Mouse (Mus musculus): ENCODE measurements around the gene Txndc11. TPM values are rescaled to one million over a fixed set of nuclear protein-coding genes. Genes with fewer than 3 reads are reported as not detected.

The Txndc11 gene
- 74.2 TPM for polyA plus RNA-seq (2017; shearing (Covaris generic))

GRCm38 (mm10) chr16:11134348-11135344 is at the start of gene Txndc11:
TSS of gene Txndc11 (minus strand) at chr16:11134650.

DNA sequence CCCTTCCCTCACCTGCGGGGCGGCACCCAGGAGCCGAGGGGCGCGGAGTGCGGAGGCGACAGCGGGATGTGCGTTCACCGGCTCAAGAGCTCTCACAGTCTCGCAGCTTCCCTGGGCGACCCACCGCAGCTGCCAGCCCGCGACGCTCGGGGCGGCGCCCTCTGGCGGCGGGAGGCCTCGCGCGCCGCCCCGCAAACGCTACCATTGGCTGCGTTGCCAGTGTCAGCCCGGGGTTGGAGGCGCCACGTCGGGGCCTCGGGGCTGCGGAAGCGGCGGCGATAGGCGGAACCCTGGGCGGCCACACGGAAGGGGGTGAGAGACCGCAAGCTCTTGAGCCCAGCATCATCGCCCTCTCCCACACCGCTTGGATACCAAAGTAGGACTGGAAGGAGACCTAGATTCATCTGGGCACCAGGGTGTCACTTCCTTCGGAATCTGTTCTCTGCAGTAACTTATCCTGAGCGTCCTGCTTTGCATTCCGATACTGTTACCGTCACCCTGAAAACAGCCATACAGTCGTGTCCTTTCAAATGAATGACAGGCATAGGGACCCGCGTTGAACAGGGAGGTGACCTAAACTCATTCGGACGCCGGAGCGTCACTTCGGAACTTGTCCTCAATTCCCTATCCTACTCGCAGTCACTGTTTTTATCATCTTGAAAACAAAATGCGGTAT is 41.9 kb upstream of the Txndc11 start, which contains the start of gene Zc3h7a:
Gene Zc3h7a (minus strand): TSS at position 186 of the 676 bp plus-strand sequence.

GRCm38 (mm10) chr16:11066029-11066832 is 68.2 kb downstream of the Txndc11 start, which contains the start of gene Litaf:
TSS of gene Litaf (minus strand) at chr16:11066157.

GRCm38 (mm10) chr16:11060645-11061044 is 73.8 kb downstream of the Txndc11 start, which contains the start of gene Snn:
TSS of gene Snn (plus strand) at chr16:11060945.

Other genes starting within 250 kb of the Txndc11 start
- 3.6 TPM for gene Snn, start 73.7 kb downstream of the Txndc11 start, polyA plus RNA-seq (2017; shearing (Covaris generic))
- gene Litaf, start 68.5 kb downstream of the Txndc11 start, polyA plus RNA-seq (2017; shearing (Covaris generic)): 134 TPM
- gene Zc3h7a, start 41.7 kb upstream of the Txndc11 start, polyA plus RNA-seq (2017; shearing (Covaris generic)): 343 TPM
- 161 TPM for gene Rsl1d1, start 68.7 kb upstream of the Txndc11 start, polyA plus RNA-seq (2017; shearing (Covaris generic))
- 83.3 TPM for gene Gspt1, start 119.7 kb upstream of the Txndc11 start, polyA plus RNA-seq (2017; shearing (Covaris generic))
- not detected for gene Tnfrsf17, start 179.2 kb upstream of the Txndc11 start, polyA plus RNA-seq (2017; shearing (Covaris generic))
- gene Snx29, start 188.3 kb upstream of the Txndc11 start, polyA plus RNA-seq (2017; shearing (Covaris generic)): 21.4 TPM